Mouse (Mus musculus) ES-Bruce4 (cell line): Measurements from ENCODE around the gene Gm27235.

ENCODE experiments used
- CTCF ChIP-seq: IDR thresholded peaks from one replicate; pipeline ENCODE4 v1.8.1; 2011; ENCODE audit warnings: low read depth, low read length
- POLR2A ChIP-seq: IDR thresholded peaks from one replicate; pipeline ENCODE4 v1.8.1; 2011; ENCODE audit warnings: low read length; ENCODE audit not compliant: insufficient read depth

- TF ChIP-seq CTCF (no peak), POLR2A (no peak)
These were observed 8.2 kb upstream of the Gm27235 start for GRCm38 (mm10) chr9:35798146-35798545.
